Mouse (Mus musculus) urinary bladder, postnatal 25 days (tissue): Measurements from ENCODE around the gene Cdh13.

Source experiments
- DNase-seq: peaks from one replicate; pipeline ENCODE4 v3.0.0; 2022; ENCODE audit warnings: low spot score

Cdh13 gene

GRCm38 (mm10) chr8:119064523-119064922 is 781.0 kb downstream of the Cdh13 start:
- DNase-seq = peak; percentile 31

GRCm38 (mm10) chr8:119072291-119072690 is 788.8 kb downstream of the Cdh13 start:
- DNase-seq = no peak

GRCm38 (mm10) chr8:119085022-119085421 is 801.5 kb downstream of the Cdh13 start:
- DNase-seq = no peak

- DNase-seq = no peak
Measured at GRCm38 (mm10) chr8:119098261-119098660, 814.7 kb downstream of the Cdh13 start.

- DNase-seq = no peak
Measured at GRCm38 (mm10) chr8:119102871-119103270, 819.3 kb downstream of the Cdh13 start.

- DNase-seq = no peak
Measured at GRCm38 (mm10) chr8:119109655-119110054, 826.1 kb downstream of the Cdh13 start.

- no peak for DNase-seq
Measured at GRCm38 (mm10) chr8:119112861-119113260, 829.3 kb downstream of the Cdh13 start.

GRCm38 (mm10) chr8:119121236-119121635 is 837.7 kb downstream of the Cdh13 start:
- no peak for DNase-seq

- no peak for DNase-seq
Measured at GRCm38 (mm10) chr8:119127841-119128240, 844.3 kb downstream of the Cdh13 start.

GRCm38 (mm10) chr8:119128266-119128665 is 844.7 kb downstream of the Cdh13 start:
- DNase-seq = no peak

GRCm38 (mm10) chr8:119156454-119156921 is 873.0 kb downstream of the Cdh13 start:
- DNase-seq = no peak

- DNase-seq = no peak
Measured at GRCm38 (mm10) chr8:119158628-119159027, 875.1 kb downstream of the Cdh13 start.

GRCm38 (mm10) chr8:119159794-119160193 is 876.3 kb downstream of the Cdh13 start:
- DNase-seq = no peak

GRCm38 (mm10) chr8:119164076-119164475 is 880.5 kb downstream of the Cdh13 start:
- no peak for DNase-seq

- no peak for DNase-seq
Measured at GRCm38 (mm10) chr8:119177226-119177935, 893.8 kb downstream of the Cdh13 start.

- DNase-seq = no peak
Measured at GRCm38 (mm10) chr8:119180626-119181025, 897.1 kb downstream of the Cdh13 start.

- DNase-seq = peak; percentile 3
Measured at GRCm38 (mm10) chr8:119195695-119196094, 912.2 kb downstream of the Cdh13 start.

GRCm38 (mm10) chr8:119196486-119197150 is 913.1 kb downstream of the Cdh13 start:
- no peak for DNase-seq

GRCm38 (mm10) chr8:119208567-119208966 is 925.0 kb downstream of the Cdh13 start:
- no peak for DNase-seq

- peak; percentile 36 for DNase-seq
Measured at GRCm38 (mm10) chr8:119224547-119224946, 941.0 kb downstream of the Cdh13 start.

GRCm38 (mm10) chr8:119245181-119245580 is 961.6 kb downstream of the Cdh13 start:
- no peak for DNase-seq

- no peak for DNase-seq
Measured at GRCm38 (mm10) chr8:119245641-119246040, 962.1 kb downstream of the Cdh13 start.

- DNase-seq = no peak
Measured at GRCm38 (mm10) chr8:119254358-119254757, 970.8 kb downstream of the Cdh13 start.
